Mouse (Mus musculus): Measurements from ENCODE around the gene Pagr1b.

The Pagr1b gene

DNA sequence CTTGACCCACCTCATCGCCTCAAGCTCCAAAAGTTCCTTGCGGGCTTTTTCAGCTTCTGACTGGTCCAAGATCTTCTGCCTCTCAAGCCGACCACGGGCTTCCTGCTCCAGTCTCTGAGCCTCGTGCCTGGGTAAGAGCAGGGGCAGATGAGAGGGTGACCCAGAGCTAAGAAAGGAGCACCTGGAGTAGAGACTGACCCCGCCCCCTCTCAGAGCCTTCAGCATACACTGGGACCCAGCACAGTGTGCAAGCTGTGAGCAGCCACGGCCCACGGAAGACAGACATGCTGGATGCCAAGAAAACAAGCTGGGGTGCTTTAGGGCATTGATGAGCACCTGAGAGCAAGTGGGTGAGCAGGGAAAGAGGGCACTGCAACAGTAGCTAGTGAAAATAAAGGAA lies 27.5 kb downstream of the Pagr1b start:
- DNase-seq: peak; percentile 26

DNA sequence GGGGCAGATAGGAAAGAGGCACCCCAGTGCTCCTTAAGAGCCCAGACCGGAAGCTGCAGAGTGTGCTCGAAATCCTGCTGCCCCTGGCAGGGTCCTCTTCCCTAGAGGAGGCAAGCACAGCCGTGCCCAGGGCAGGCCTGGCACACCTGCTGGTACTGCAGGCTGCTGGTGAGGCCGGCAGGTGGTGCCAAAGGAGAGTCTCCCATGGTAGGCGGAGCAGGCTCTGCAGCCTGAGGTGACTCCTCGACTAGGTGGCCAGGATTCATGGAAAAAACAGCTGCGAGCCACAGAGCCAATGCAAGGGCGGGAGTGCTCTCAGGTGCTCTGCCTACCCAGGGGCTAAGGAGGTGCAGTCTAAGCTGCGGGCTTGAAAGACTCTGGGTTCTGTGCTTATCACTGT lies 30.0 kb downstream of the Pagr1b start:
- peak; percentile 57 for DNase-seq

DNA sequence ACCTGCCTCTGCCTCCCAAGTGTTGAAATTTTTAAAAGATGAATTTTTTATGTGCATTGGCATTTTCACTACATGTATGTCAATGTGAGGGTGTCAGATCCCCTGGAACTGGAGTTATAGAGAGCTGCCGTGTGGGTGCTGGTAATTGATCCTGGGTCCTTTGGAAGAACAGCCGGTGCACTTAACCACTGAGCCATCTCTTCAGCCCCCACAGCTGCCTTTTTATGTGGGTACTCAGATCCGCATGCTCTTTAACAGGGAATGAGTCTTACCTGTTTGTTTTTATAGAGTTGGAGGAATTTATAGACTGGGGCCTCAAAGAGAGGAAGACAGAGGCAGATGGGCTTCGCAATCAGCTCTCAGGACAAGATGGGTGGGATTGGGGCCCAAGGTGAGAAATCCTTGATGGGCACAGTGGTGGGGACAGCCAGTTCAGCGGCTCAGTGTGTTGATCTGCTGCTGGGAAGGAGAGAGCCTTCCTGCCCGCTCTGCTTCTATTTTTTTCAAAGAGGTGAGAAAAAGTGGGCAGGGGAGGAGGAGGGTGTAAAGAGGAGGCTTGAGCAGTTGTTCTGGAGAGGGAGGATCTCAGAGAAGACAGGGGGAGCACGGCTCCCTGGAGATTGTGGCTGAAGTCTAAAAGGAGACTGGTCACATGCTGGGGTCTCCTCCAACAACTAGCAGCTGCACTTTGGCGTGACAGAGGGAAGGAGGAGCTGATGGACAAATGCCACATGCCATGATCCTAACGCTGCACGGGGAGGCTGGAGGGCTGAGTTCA lies 31.4 kb downstream of the Pagr1b start:
- no peak for DNase-seq

DNA sequence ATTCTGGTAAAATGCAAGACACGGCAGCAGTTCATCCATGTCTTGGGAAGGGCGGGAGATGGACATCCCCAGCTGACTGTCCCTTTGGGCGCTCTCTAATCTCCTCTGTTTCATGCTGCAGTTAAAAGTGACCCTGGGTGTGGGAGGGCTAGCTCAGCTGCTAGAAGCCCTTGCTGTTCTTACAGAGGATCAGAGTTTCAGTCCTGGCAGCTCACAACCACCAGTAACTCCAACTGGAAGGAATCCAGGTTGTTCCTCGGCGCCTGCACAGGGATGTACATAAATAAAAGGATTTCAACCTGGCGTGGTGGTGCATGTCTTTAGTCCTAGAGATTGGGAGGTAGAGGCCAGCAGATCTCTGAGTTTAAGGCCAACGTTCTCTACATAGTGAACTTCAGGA lies 33.2 kb downstream of the Pagr1b start:
- no peak for DNase-seq

DNA sequence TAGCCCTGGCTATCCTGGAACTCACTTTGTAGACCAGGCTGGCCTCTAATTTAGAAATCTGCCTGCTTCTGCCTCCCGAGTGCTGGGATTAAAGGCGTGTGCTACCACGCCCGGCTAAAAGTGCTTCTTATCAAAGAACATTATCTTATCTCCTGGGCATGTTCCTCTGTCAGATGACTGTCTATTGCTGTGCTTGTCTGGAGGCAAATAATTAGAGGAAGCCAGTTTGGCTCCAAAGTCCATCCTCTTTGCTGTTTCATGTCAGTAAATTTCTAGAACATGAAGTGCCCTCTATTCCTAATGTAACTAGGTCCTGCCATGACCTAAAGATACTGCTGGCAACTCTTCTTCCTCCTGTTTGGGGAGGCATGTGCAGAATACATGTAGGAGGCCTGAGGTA lies 34.2 kb downstream of the Pagr1b start:
- no peak for DNase-seq

DNA sequence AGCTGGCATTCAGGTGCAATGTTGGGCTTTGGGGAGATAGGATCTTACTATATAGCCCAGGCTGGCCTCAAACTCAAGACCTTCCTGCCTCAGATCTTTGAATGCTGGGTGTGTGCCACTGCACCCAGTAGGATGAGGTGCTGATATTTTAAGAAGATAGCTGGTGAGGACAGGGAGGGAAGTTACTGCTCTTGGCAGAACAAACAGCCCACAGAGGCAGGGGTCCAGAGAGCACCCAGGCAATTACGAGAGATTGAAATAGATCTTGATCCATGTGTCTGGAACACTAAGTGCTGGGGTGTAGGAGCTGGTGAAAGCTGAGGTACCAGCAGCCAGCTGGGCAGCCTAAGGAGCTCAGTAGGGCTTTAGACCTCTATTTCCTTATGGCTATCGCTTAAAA lies 34.7 kb downstream of the Pagr1b start:
- no peak for DNase-seq

DNA sequence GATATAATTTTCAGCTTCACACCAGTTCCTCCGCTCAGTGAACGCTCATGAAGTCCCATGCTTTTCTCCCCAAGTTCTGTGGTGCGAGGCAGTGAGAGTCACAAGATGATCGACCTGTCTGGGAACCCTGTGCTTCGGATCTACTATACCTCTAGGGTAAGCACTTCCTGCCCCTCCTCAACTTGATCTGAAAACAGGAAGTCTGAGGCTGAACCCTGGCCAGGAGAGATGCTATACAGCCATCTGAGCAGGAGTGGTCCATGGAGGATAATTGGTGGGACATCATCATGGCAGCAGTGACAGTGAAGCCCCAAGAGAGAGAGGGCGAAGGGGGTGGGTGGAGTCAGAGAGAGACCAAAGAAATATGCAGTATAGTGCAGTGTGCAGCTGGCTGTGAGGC lies 37.4 kb downstream of the Pagr1b start:
- peak; percentile 24 for DNase-seq

DNA sequence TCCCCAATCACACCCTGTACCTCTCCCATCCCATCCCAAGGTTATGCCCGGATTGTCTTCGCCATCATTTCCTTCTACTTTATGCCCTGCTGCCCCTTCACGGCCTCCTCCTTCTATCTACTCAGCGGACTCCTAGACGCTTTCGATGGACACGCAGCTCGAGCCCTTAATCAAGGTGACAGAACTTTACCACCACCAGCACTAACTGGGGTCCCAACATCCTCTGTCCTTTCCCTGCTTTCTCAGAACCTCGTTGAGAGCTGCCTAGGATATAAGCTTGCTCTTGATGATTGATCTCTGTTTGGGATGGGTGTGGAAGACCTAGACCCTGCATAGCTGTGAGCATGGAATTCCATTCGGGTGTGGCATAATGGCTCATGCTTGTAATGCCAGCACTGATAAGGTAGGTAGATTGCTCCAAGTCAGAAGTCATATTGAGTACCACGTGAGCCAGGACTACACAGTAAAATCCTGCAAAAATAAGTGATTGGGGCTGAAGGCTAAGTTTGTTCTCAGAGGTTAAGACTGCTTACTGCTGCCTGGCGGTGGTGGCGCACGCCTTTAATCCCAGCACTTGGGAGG lies 39.3 kb downstream of the Pagr1b start:
- DNase-seq: no peak

DNA sequence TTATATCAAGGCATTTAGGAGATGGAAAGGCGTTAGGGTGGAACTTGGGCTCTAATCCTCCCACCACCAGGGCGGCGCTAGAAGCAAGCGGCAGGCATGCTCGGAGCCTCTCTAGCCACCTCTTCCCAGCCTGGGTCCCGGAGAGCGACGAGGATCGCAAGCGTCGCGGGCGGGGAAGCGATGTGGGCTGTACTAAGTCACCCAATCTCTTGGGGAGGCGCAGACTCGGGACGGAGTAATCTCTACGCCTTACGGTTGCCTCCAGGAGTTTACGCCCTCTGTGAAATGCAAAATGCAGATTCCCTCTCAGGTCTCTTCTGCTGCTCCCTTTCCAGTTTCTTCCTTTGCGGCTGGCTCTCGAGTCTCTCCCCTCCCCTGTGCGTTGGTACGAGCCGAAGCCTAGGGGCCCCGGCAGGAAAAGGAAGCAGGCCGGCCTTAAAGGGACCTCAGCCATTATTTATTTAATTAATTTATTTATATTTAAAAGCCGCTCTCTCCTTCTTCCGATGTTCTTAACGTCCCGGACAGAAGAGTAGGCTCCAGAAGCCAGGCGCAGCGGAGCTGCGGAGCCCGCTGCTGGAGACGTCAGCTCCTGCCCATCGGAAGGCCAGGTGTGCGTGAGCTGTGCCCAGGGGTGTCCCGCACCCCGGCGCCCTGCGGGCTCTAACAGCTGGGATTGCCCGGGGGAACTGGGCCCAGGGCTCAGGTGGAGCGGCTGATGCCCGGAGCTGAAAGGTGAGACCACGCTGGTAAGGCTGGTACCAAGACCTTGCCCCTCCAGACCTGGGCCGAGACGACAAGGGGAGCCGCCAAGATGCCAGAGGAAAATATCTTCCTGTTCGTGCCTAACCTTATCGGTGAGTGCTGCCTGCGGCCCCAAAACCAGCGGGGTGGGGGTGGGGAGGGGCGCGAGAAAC lies 40.1 kb downstream of the Pagr1b start, which contains the start of gene Cdiptos:
TSS of gene Cdiptos (minus strand) at position 149 of the 917 bp plus-strand sequence.
- peak; percentile 94 for DNase-seq

DNA sequence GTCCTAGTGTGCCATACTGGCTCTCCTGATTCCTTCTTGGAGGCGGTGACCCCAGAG lies 40.6 kb downstream of the Pagr1b start, which contains the start of gene Cdipt:
TSS of gene Cdipt (plus strand) at position 22 of the 57 bp plus-strand sequence.
- DNase-seq: no peak

DNA sequence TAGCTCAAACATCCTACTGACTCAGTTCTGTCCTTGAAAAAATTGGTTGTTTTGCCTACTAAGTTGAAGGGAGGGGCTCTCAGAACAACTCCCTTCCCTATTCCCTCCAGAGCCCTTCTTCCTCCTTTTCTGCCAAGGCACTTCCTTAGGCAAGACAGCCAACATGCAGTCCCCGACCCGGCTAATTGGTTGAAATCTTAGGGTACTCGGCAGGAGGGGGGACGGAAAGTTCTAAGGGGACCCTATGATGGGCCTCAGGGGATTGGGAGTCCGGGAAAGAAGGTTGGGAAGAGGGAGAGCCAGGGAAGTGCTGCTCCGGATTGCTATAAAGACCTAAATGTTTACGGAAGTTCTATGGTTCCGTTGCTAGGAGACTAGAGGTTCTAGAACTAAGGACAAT lies 40.8 kb downstream of the Pagr1b start:
- no peak for DNase-seq

DNA sequence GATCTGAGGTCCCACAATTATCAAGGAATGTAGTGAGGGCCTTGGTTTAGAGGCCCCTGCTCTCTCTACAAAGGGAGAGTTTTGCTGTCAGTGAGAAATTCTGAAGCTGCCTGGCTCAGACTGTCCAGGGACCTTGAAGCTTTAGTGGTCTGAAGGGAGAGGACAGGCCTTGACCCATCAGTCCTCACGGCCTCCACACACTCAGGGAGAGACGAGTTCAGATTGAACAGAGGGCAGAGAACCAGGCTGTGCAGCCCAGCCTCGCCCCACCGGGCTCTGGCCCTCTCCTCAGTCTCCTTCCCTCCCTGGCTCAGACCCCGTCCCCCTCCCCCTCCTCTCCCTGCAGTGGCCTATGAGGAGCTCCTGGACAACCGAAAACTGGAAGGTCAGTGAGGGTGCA lies 48.9 kb downstream of the Pagr1b start:
- no peak for DNase-seq

DNA sequence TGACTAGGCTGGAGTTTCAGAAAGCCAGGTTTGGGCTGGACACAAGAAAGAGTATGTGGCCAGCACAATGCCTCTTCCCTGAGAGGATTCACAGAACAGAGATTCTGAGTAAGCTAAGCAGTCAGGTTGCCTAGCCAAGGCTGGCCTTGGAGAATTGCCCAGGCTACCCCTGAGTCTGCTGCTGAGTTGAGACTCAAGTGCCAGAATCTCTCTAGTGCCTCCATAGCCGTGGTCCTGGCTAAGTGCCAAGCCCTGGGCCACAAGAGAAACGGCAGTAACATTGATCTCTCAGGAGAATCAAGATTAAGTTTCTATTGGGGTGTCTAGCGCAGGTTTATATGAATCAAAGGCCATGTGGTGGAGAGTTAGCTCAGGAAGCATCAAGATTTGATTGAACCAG lies 50.7 kb downstream of the Pagr1b start:
- DNase-seq: no peak

DNA sequence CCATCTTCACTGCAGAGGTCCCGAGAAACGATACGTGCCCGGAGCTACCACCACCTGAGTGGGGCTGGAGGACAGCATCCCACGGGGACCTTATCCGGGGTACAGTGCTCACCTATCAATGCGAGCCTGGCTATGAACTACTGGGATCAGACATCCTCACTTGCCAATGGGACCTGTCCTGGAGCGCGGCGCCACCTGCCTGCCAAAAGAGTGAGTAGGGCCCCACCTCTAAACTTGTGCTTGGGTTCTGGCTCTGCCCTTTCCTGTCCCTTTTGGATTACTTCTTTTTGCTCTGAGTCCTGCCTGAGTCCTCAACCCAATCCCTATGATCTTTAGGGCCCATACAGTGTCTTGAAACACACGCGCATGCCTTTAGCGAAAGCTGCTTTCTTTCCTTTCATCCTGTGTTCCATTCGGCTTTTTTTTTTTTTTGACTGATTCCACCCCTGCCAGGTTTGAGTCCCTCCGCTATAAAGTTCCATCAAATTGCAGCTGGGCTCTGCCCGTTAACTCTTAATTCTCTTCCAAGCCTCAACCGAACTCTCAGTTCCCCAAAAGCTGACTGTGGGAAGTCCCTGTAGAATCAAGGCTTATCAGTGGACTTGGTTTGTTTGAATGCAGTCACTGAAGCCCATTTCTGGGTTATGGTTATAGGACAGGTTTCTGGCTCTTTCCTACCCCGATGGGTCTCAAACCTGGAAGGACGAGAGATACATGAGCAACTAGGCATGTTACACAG lies 52.6 kb downstream of the Pagr1b start:
- DNase-seq: peak; percentile 52

DNA sequence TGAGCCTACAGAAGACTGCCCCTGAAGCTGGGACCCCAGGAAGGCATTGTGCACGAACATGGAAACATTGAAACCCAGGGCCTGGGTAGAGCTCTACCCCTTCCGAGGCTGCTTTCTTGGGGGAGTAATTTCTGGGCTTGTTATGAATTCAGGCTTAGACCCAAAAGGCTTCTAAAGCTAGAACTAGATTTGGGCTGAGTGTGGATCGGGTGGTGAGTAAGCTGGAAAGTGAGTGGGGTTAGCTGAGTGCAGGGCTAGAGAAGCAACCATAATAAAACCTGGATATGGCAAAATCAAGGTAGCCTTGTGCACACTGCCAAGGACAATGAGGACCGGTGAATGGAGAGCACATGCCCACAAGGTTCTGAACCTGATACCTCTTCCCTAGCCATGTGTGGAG lies 54.3 kb downstream of the Pagr1b start:
- no peak for DNase-seq

DNA sequence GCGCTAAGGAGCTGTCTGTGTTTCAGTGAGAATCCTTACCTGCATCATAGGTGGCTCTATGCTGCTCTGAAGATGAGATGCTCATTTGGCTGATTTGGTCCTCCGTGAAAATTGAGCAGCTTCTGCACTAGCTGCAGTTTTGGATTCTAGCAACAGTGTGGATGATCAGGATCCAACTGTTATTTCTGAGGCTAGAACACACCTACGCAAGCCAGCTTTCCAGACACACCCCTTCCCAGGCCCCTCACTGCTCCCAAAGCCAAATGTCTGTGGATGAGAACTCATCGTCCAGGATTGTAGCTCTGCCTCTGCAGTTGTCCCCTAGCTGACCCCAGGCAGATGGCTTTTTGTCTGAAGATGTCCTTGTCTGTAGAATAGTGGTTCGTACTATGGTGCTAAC lies 55.2 kb downstream of the Pagr1b start:
- no peak for DNase-seq

DNA sequence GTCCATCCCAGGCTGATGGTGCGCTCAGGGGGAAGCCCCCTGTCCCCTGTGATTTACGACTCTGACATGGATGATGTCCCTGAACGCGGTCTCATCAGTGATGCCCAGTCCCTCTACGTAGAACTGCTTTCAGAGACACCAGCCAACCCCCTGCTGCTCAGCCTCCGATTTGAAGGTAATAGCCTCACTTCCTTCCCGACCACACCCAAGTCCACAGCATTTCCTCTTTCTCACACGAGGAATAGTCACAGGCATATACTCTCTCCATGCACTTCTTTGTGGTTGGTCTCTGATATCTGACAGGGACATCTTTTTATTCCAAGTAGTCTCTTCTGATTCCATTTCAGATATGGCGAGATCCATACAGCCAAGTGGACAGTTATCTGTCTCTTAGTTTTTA lies 56.5 kb downstream of the Pagr1b start:
- no peak for DNase-seq

DNA sequence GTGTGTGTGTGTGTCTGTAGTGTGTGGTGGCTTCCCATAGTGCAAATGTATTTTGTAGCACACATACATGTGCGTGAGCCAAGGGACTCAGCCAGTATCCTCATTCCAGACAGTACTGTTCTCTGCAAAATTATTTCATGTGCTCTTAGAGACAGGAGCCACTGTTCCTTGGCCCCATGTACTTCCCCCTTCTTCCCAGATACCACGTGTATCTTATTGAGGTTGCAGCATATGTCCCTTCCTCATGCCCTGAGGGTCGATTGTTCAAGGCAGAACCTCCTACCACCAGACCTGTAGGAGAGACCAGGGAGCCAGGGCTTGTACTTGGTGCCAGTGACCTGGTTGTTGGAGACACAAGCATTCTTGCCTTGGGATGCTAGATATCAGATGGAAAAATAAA lies 61.2 kb downstream of the Pagr1b start:
- no peak for DNase-seq

DNA sequence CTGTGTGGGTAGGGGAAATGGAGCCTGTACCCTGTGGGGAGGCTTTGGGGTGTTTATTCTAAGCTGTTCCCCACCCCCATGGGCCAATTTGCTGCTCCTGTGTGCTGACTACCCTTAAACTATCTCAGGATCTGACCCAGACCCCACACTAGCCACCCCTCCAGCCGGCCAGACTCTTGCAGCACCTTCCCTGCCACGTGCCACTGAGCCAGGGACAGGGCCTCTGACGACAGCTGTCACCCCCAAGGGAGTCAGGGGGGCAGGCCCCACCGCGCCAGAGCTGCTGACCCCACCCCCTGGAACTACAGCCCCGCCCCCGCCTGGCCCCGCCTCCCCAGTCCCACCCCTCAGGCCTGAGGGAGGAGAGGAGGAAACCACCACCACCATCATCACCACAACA lies 63.6 kb downstream of the Pagr1b start:
- no peak for DNase-seq

DNA sequence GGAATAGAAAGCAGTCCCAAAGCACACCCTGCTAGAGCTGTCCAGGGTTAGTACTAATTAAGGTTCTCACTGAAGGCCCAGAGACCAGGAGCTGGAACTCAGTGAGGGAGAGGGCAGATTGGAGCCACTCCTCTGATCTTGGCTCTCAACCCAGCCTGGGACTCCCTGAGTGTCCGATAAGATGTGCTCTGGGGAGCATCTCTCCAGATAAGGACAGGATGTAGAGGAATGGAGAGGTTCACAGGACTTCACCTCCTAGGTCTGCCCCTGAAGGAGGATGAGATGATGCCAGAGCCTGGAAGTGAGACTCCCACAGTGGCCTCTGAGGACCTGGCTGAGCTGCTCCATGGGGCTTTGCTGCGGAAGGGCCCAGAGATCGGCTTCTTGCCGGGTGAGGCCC lies 64.5 kb downstream of the Pagr1b start:
- DNase-seq: no peak
